Mouse (Mus musculus) heart, postnatal 0 days (tissue): ENCODE results near the gene 9930022D16Rik. TPM values are rescaled to one million over a fixed set of nuclear protein-coding genes. Genes with fewer than 3 reads are reported as not detected.
A peak's percentile ranks its signal among the peaks of the same experiment; 100 is the strongest.

Experiments
- ATAC-seq: fragments of 200-750 bp; cut with Nextera tagmentation; 2 replicates; pipeline ENCODE4 v1.8.0; 2017; ENCODE audit warnings: low read depth, moderate number of reproducible peaks, moderate library complexity; ENCODE audit not compliant: insufficient read depth
- DNase-seq: peaks from one replicate; pipeline ENCODE4 v3.0.0-alpha.2; 2016; ENCODE audit warnings: low spot score
- H3K27ac ChIP-seq: fragments of 300-500 bp; sonication (generic); 2 replicates; pipeline ENCODE4 v1.5.1; 2014; ENCODE audit warnings: low read depth, mild to moderate bottlenecking
- H3K27me3 ChIP-seq: fragments of 300-500 bp; sonication (generic); 2 replicates; pipeline ENCODE4 v1.6.1; 2014; ENCODE audit warnings: low read length, mixed read lengths; ENCODE audit not compliant: control insufficient read depth, insufficient read depth
- H3K36me3 ChIP-seq: fragments of 300-500 bp; sonication (generic); replicated peaks from 2 replicates; pipeline ENCODE4 v1.6.1; 2014; ENCODE audit warnings: low read length, mixed read lengths; ENCODE audit not compliant: control insufficient read depth, insufficient read depth
- H3K4me1 ChIP-seq: fragments of 300-500 bp; sonication (generic); 2 replicates; pipeline ENCODE4 v1.6.1; 2014; ENCODE audit warnings: antibody characterized with exemption; ENCODE audit not compliant: control insufficient read depth, insufficient read depth
- H3K4me2 ChIP-seq: fragments of 300-500 bp; sonication (generic); 2 replicates; pipeline ENCODE4 v1.6.1; 2014; ENCODE audit warnings: low read depth, mild to moderate bottlenecking, low read length, moderate library complexity
- H3K4me3 ChIP-seq: fragments of 300-500 bp; sonication (generic); 2 replicates; pipeline ENCODE4 v1.5.1; 2014; ENCODE audit warnings: low read depth, low read length
- H3K9ac ChIP-seq: fragments of 300-500 bp; sonication (generic); replicated peaks from 2 replicates; pipeline ENCODE4 v1.6.1; 2014; ENCODE audit warnings: low read depth, low read length, mixed read lengths
- H3K9me3 ChIP-seq: fragments of 300-500 bp; sonication (generic); replicated peaks from 2 replicates; pipeline ENCODE4 v1.6.1; 2016; ENCODE audit warnings: low read length; ENCODE audit not compliant: control insufficient read depth
- CTCF ChIP-seq: IDR thresholded peaks from 2 replicates; pipeline ENCODE4 v1.5.1; 2016; ENCODE audit warnings: antibody characterized with exemption, control low read depth, low read depth
- EP300 ChIP-seq: IDR thresholded peaks from 2 replicates; pipeline ENCODE4 v1.6.1; 2016; ENCODE audit warnings: antibody characterized with exemption, low read depth
- WGBS: fragments of 180-500 bp; shearing (Covaris S2); extraction: QIAGEN DNeasy Blood & Tissue Kit; methylation state at CpG from one replicate; pipeline ENCODE4 v1.1.7; 2014; 5-methylcytosine and 5-hydroxymethylcytosine counted together
- polyA plus RNA-seq: library from polyadenylated mRNA; unstranded; fragments of >200 nt; fragmentation: Nextera tagmentation; extraction: Ambion mirVana; gene quantifications from 2 replicates; pipeline ENCODE4 v1.2.1, GENCODE M21; 2015
- total RNA-seq: library from RNA; depleted of rRNA; stranded (reverse); fragments of >200 nt; gene quantifications from 2 replicates; pipeline ENCODE4 v1.2.3, GENCODE M21; 2014; ENCODE audit warnings: low replicate concordance

Gene 9930022D16Rik
- total and polyA plus RNA-seq, 2 experiments from 2014 or later, result not detected

DNA sequence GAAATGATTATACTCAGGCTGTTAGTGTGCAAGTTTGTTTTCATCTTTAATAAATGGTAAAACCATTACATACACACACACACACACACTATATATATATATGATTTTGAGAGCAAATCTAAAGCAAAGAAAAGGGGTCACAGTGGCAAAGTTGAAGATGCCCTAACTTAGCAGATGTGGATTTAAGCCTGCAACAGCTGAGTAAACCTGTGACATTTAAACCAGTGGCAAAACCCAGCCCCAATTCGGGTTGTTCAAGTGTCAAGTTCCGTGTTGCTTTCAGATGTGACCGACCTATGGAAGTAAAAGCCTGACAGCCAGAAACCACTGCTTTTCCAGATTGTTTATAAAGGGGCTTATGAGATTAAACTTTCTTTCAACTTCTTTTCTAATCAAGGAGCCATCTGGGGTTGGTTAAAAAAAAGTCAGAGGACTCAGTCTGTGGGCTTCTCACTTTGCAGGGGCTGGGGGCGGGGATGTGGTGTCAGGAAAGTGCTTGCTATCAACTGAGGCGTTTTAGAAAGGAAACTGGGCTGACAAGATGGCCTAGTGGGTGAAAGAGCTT is 28.5 kb downstream of the 9930022D16Rik start:
- no peak for TF ChIP-seq CTCF
- TF ChIP-seq EP300, result no peak
- no peaks in the 10 kb centered on the region for H3K27me3 ChIP-seq
- H3K9me3 ChIP-seq, result no peaks in the 10 kb centered on the region
- H3K36me3 ChIP-seq, result peaks cover 7% of the 10 kb centered on the region
- ATAC-seq, result no peak
- DNase-seq, result no peak
- 61% methylated on average over 5 of the region's 5 CpGs for WGBS
- no peak overlapping the region for H3K27ac ChIP-seq
- 0 out of 2 replicates have a peak, but pooled peaks cover 4% of the 10 kb centered on the region for H3K4me1 ChIP-seq
- no peak overlapping the region for H3K4me3 ChIP-seq
- no peak overlapping the region for H3K4me2 ChIP-seq
- H3K9ac ChIP-seq, result no peak overlapping the region

DNA sequence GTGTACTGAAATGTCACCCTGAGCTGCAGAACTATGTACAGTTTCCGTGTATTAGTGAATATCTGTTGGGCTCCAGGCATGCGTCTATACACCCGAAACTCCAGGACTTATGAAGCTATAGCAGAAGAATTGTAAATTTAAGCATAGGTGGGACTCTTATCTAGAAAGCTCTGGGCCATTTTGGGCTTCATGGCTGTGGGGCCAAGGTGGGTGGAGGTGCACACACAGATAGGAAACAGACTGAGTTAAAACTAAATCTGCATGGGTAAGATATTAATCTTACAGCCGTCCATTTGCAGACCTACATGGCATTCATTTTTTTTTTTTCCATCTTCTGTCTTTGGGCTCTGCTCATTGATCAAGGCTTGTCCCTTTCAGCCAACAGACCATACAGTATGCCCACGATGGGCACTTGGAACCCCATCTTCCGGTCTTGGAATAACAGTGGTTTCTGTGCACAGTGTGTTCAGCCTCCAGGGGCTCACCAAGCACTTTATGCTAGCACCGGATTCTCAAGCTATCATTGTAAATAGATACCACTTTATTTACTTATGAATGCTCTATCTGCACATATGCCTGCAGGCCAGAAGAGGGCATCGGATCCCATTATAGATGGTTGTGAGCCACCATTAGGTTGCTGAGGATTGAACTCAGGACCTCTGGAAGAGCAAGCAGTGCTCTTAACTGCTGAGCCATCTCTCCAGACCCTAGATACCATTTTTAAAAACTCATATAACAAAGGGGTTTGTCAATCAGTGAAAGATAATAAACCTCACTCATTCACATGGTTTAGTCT is 29.9 kb downstream of the 9930022D16Rik start:
- Histone ChIP-seq H3K27ac (no peak overlapping the region), H3K9me3 (no peaks in the 10 kb centered on the region), H3K36me3 (no peaks in the 10 kb centered on the region), H3K9ac (no peak overlapping the region), H3K27me3 (no peaks in the 10 kb centered on the region), H3K4me1 (0 out of 2 replicates have a peak, but pooled peaks cover 4% of the 10 kb centered on the region), H3K4me3 (no peak overlapping the region), H3K4me2 (no peak overlapping the region)
- ATAC-seq (no peak), DNase-seq (no peak)
- TF ChIP-seq CTCF, result no peak
- no peak for TF ChIP-seq EP300
- 89% methylated on average over 8 of the region's 8 CpGs for WGBS

GRCm38 (mm10) chr11:109444600-109444999 is 30.9 kb downstream of the 9930022D16Rik start:
- Histone ChIP-seq H3K4me1 (0 out of 2 replicates have a peak, but pooled peaks cover under 1% of the 10 kb centered on the region), H3K9me3 (no peaks in the 10 kb centered on the region), H3K4me2 (no peak overlapping the region), H3K27ac (no peak overlapping the region), H3K36me3 (no peaks in the 10 kb centered on the region), H3K27me3 (no peaks in the 10 kb centered on the region), H3K9ac (no peak overlapping the region), H3K4me3 (no peak overlapping the region)
- WGBS, result 64% methylated on average over 7 of the region's 7 CpGs
- no peak for DNase-seq
- ATAC-seq, result no peak
- TF ChIP-seq EP300 (no peak), CTCF (peak; percentile 48)

- Histone ChIP-seq H3K27me3 (no peaks in the 10 kb centered on the region), H3K36me3 (no peaks in the 10 kb centered on the region), H3K4me3 (no peak overlapping the region), H3K9me3 (no peaks in the 10 kb centered on the region), H3K27ac (no peak overlapping the region), H3K4me2 (no peak overlapping the region), H3K4me1 (no peaks in the 10 kb centered on the region), H3K9ac (no peak overlapping the region)
- WGBS, result 39% methylated on average over 13 of the region's 13 CpGs
- ATAC-seq (peak; percentile 78), DNase-seq (peak; percentile 55)
- TF ChIP-seq CTCF (peak; percentile 80), EP300 (no peak)
Measured at GRCm38 (mm10) chr11:109445438-109446035, 31.8 kb downstream of the 9930022D16Rik start.

DNA sequence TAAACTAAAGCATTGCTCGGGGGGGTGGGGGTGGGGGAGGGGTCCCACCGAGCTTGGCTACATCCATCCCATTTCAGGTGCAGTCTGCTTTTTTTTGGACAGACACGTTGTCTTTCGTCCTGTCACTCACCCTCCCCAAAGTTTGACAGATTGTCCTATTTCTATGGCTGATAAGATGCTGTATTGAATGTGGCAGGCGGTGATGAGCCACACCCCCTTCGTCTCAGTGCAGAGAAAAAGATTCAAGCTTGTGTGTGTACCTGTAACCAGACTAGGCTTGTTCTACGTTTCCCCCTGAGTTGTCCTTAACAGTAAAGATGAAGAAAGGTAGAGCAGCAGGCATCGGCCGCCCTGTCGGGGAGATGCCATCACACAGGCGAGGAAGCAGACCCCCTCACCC is 37.5 kb downstream of the 9930022D16Rik start:
- no peak overlapping the region for H3K9ac ChIP-seq
- H3K27me3 ChIP-seq, result no peaks in the 10 kb centered on the region
- H3K36me3 ChIP-seq, result peaks cover 32% of the 10 kb centered on the region
- no peak overlapping the region for H3K4me2 ChIP-seq
- TF ChIP-seq CTCF (no peak), EP300 (no peak)
- no peaks in the 10 kb centered on the region for H3K4me1 ChIP-seq
- WGBS, result 84% methylated on average over 11 of the region's 11 CpGs
- no peak overlapping the region for H3K4me3 ChIP-seq
- no peaks in the 10 kb centered on the region for H3K9me3 ChIP-seq
- H3K27ac ChIP-seq, result no peak overlapping the region
- ATAC-seq, result no peak
- DNase-seq, result no peak
